Mouse (Mus musculus): ENCODE data around the gene Tmcc1.

Tmcc1 gene

DNA sequence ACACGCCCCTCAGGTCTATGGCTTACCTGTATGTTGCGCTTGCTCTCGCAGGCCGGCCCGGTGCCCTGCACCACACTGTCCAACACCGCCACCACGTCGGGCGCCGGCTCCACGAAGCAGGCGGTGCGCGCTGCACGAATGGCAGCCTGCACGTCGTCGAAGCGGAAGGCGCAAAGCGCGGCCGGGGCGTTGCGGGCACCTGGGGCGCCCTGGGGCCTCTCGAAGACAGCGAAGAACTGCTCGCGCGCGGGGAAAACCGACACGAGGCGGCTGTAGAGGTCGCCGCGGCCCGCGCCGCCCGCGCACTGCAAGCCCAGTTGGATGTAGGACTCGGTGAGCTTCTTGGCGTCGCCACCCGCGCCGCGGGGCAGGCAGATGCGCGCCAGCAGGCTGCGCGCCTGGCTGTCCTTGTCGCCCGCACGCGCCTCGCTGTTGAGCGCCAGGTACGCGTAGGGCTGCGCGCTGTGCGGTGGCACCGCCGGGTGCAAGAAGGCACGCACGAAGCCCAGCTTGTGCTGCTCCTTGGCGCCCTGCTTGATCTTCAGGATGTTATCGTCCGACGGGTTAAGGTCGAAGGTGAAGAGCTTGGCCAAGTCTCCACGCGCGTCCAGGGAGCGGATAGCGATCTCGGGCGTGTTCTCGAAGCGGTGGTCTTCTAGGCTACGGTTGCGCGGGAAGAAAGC lies 199.7 kb downstream of the Tmcc1 start:
- no peak for DNase-seq (ENCODE audit: low spot score in 2 of 2)

DNA sequence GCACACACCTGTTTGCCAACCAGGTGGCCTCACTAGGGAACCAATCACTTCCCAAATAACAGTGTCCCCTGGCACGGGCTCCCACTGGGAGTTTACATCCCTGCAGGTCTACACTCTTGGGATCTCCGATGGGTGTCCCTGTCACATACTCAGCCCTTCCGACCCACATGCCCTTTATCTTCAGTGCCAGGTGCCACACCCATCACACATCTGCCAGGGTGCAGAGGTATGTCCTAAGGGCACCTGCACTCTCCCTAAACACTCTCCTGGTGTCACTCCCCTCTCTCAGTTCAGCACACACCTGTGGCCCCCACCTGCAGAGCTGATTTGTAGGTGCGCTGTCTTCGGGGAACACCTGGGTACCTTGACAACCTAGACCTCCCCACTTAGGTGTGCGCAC lies 200.3 kb downstream of the Tmcc1 start:
- no peak for DNase-seq (ENCODE audit: low spot score in 2 of 2)

DNA sequence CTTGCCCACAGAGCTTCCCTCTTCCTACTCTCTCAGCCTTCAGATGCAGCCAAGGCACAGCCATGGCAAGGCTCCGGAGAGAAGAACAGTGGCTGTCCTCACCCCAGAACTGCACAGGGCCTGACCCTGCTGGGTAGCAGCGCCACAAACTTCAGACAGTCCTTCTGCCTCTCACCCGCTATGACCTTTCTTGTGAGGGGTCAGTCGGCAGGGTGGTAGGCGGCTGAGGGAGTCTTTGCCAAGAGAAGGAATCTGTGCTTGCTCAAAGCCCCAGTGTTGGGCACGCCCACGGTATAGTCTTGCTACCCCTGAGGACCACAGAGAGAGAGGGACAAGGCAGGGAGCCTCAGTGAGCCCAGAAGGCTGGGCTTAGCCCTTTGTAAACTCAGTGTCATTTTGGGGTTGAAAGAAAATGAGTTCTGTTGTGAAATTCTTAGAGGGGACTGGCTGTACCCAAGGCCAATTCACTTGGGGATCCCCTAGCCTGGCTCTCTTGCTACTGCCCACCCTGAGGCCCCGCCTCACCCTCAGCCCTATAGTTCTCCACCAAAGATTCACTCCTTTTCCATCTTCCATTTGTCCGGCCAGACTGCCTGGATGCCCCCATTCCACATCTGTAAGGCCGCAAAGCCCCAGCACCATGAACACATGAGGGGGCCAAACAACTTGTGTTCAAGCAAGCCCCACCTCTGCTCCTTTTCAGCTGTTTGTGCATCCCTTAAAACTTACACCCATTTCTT lies 201.2 kb downstream of the Tmcc1 start:
- DNase-seq (ENCODE audit: low spot score in 2 of 2): no peak

DNA sequence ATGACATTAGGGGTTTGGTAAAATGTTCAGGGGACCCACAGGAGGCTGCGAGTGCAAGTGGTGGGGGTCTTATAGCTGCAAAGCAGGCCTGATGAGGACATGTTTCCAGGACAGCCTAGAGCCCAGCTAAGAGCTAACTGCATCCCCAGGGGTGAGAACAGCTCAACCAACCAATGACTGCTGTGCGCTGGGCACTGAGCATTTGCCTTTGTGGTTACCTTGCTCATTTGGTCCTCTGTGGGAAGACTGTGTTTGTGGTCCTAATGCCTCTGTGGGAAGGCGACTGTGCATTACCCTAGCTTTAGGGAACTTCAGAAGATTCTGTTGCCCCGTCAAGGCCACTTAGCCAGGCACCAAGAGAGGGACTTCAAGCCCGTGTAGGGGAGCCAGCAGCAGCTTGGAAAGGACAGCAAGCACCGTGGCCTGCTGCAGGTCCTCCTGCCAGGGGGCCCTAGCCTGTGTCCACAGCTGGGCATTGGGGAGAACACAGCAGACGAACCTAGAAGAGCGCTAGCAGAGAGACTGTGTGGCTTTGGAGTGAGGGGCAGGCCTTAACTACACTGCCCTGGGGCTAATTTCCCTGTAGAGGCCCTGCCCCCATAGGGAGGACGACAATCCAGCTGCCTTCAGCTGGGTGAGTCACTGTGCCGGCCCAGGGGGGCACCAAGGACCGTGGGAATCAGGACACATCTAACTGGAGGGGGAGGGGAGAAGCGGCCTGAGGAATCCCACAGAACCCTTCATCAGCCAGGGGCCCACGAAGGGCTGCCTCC lies 202.0 kb downstream of the Tmcc1 start:
- DNase-seq (ENCODE audit: low spot score in 2 of 2): no peak

DNA sequence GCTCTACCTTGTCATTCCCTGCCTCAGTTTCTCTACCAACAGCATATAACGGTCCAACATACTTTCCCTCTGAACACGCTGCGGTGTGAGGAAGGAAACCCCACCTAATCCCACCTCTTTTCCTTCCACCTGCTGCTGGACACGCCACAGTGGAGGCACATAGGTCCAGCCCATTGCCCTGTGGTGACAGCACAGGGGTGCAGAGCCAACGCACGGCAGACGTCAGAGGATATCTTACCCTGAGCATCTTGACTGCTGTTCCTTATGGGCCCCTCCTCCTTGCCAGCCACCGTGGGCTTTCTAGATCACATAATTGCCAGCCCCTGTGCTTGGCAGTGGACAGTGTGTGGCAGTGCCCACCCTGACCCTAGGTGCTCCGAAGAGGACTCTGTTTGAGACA lies 202.8 kb downstream of the Tmcc1 start:
- no peak for DNase-seq (ENCODE audit: low spot score in 2 of 2)

DNA sequence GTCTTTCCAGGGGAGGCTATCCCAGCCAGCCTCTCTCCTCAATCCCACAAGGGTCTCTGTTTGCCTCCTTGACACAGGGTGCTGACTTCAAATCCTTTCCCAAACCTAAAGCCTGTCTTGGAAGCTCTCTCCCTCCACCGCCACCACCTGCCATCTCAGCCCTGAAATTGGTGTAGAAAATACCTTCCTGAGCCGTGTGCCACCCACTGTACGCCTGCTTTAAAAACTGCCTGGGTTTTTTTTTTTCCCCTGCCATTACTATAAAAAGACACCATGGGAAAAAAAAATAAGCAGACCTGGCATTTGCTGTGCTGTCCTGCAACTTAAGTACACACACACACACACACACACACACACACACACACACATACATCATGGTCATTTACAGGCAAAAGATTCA lies 203.2 kb downstream of the Tmcc1 start:
- DNase-seq (ENCODE audit: low spot score in 2 of 2): no peak

DNA sequence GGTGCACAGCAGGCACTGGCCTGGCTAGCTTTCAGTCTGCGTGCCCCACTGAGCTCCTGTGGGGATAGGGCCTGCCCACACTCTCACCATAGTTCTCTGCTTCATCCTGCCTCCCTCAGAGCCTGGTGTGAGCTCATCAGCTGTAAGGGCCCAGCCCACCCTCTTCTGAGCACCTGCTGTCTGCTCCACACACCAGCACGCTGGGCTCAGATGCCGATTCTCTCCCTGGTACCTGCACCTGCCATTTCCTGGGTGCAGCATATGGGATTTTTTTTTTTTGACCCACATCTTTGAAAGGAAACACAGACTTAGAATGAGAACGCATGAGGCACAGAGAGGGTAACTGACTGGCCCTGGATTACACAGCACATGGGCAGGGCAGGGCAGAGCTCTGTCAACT lies 203.7 kb downstream of the Tmcc1 start:
- DNase-seq (ENCODE audit: low spot score in 2 of 2): no peak

DNA sequence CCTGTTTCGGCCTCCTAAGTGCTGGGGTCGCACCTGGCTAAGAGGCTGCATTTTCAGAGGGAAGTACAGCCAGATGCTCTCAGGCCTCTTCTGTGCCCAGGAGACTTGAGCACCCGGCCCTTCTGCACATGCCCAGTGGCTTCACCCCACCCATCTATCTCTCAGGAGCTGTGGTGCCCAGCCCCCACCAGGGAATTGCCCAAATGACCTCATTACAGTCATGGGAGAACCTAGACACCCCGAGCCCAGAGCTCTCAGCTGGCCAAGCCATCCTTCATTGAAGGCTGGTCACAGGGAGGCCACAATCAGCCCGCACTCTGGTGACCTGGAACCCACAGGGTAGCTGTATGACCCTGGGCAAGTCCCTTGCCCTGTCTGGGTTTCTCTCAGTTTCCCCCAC lies 204.3 kb downstream of the Tmcc1 start:
- no peak for DNase-seq (ENCODE audit: low spot score in 2 of 2)

DNA sequence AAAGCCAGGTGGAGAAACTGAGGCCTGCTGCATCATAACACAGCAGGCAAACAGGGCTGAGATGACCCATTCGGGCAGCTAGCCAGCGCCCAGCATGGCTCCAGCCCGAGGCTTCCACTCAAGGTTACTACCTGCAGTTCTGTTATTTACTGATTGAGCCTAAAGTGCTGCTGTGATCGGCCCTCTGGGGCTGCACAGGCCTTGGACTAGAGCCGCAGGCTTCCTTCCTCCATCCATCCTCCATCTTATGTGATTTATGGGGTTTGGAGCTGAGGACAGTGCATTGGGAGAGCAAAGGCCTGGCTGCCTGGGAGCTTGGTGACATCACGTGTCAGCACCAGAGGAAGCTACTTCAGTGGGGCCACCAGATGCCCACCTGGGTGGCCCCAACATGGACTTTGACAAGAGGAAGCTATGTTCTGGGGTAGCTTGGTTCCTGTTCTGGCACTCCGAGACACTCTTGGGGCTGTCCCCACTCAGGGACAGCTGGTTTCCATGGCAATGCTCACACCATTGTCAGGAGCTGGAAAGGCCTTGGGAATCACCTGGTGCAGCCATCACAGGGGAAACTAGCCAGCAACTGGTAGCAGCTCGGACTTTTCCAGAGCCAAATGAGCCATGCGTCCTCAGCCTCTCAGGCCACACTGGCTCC lies 206.1 kb downstream of the Tmcc1 start:
- no peak for DNase-seq (ENCODE audit: low spot score in 2 of 2)

DNA sequence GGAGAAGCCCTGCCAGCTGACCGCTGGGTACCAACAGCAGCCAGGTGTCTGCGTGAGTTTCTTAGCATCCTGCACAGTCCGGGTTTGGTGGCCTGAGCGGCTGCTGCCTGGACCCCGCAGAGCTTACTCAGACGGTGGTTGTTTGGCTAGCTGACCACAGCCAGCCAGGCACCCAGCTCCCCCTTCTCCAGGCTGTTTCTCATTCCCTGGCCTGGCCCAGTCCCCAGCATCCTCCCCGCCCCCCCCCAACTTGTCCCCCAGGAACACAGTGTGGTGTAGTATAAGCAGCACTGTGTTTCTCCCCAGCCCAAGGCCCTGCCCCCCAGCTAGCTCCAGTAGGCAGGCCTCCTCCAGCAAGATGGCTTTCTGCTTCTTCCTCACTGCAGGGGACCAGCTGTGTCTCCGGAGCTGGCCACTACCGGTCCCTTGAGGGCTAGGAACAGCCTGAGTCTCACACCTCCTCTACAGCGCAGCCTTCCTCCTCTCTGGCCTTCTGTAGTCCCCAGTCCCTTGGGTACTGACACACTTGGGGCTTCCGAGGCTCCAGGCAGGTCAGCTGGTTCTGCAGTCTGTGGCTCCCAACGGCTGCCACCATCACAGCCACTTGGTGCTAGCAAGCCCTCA lies 206.7 kb downstream of the Tmcc1 start:
- DNase-seq (ENCODE audit: low spot score in 2 of 2): peak; percentile 55 to 69

DNA sequence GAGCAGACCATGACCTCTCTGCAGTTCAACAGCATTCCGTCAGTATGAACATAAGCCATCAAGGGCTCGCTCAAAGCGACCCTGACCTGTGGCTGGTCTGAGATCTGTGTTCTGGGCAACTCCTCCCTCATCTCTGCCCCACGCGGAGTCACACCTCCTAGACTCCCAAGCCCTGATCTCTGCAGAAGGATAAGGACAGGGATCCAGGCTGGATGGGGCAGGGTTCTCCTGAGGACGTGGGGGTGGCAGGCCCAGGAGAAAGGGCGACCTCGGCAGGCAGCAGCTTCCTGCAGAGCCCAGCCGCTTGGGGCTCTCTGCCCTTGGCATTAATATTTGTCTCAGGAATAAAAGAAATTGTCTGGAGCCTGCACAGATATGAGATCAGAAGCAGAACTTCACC lies 207.7 kb downstream of the Tmcc1 start:
- no peak for DNase-seq (ENCODE audit: low spot score in 2 of 2)

DNA sequence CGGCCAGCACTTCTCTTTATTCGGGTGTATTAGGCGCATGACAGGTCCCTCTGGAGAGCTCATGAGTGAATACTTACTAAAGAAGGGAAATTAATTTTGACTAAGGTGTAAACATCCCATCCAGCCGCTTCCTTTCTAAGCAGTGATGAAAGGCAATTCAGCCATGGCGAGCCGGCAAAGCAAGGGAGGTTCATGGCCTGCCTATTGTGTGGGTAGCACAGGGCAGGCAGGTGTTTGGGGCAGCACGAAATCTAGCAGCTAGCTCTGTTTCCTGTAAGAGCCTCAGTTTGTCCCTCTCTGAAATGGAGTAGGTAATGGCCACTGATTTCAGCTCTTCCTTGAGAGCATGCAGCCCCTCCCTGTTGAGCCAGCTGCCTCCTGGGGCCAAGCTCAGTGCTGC lies 208.7 kb downstream of the Tmcc1 start:
- no peak for DNase-seq (ENCODE audit: low spot score in 2 of 2)

DNA sequence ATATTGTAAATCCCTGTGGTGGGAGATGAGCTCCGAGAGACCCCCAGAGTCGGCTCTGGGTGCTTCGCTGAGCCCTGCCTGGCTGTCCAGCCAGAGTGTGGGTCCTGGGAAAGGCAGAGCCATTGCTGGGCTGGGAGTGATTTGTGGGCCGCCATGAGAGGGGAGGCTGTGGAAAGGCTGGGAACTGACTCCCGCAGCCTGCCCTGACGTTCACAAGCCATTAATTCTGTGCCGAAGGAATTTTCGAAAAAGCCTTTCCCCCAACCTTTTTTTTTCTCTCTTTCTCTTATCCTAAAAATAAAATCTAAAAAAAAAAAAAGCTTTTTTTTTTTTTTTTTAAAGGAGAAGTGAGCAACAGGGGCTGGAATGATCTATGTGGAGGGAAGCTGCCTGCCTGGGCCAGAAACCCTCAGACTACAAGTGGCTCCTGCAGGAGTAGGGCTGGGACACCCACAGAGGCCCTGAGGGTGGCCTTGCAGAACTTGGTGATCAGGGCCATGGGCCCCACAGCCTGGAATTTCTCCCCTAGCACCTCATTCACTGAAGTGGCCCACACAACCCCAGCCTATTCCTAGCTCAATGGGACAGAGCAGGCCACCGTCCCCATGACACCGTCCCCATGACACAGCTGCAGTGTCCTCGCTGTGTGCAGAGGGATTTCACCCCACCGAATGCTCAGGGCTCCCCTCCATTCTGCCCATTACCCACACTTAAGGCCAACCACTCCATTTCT lies 209.8 kb downstream of the Tmcc1 start:
- DNase-seq (ENCODE audit: low spot score in 2 of 2): no peak

DNA sequence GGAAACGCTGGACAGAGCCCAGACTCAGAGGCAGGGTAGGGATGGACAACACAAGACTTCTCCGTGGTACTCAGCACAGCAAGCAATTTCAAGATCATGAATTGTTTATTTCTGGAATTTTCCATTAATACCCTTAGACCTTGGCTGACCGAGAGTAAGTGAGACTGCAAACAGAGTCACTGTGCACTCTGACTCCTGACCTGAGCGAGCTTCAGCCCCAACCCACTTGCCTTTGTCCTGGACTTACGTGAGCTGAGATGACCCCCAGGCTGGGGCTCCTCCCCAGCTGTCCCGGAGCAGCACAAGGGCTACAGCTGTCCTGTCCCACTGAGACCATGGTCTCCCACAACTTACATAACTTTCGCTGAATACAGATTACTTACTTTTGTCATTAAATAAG lies 210.4 kb downstream of the Tmcc1 start:
- DNase-seq (ENCODE audit: low spot score in 2 of 2): no peak

DNA sequence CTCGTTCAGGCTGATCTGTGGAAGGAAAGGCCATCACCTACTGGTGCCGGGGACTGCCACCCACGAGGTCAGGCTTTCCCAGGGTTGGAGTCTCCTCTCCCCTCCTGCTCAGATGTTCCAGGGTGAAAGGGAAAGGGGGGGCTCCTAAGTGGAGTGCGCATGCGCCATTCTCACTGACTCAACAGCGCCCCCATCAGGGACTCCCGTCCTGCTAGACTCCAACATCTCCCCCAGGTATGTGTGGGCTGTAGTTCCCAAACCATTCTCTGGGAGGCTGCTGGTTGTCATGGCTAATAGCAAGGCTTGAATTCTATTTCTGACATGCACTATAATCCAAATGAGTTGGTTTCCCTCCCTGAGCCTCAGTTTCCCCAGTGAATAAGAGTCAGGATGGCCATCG lies 214.7 kb downstream of the Tmcc1 start:
- DNase-seq (ENCODE audit: low spot score in 2 of 2): no peak

DNA sequence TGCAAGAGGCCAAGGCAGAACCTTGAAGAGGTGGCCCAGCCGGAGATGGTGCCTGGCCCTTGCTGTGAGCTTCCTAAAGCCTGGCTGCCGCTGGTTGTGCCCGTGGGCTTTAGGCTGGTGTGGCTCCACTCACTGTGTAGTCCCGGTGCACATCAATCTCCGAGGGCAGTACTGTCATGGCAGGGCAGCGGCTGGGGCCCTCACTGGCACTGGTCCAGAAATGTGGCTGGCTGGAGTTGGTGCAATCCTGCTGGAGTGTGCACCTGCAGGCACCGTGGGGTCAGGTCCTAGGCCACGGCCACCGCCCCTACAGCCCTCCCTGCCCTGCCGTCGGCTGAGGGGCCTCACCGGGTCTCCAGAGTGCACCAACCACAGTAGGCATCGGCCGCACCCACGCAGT lies 215.5 kb downstream of the Tmcc1 start:
- DNase-seq (ENCODE audit: low spot score in 2 of 2): no peak

DNA sequence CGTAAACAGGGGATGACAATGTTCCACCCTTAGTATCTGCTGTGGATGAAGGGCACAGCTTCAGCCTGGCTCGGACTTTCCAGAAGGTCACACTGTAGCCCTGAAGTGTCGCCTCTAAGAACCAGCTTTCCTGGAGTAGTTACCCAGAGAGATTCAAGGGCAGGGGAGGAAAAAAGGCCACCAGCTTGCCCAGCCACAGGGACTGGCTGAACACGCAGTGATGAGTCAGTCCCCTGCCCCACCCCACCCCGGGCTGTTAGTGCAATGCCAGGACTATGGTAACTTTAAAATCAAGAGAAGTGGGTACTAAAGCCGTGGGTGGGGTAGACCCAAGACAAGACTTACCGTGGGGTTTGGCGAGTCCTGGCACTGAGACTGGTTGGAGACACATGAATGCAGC lies 217.7 kb downstream of the Tmcc1 start:
- no peak for DNase-seq (ENCODE audit: low spot score in 2 of 2)

DNA sequence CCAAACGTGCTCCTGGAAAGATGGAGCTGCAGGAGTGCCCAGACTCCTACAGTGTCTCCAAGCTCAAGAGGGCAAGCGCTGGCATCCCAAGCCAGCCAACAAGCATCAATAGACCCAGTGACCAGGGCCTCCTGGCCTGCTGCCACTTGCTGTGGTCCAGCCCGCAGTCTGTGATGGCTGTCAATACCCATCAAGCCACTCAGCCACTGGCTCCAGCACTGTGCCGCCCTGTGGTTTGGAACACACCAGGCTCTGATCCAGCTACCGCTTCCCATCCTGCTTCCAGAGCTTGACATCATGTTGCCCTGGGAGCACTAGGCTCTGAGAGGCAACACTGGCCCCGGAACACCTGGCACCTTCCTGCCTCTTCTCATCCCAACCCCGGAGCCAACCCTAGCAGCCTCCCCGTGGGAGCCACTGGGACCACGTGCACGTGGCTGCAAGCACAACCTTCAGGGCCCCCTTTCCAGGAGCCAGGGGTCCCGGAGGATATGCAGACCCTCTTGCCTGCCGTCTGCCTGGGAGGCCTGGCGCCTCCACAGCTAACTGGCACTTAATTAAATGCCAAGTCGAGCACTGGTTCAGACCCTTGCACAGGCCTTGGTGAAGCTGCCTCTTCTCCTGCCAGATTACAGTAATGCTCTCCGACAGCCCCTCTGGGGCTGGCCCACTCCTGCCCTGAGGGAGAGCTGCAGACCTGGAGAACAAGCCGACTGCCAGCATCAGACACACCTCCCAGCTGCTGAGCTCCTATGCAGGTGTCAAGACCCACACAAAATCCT lies 219.2 kb downstream of the Tmcc1 start:
- no peak for DNase-seq (ENCODE audit: low spot score in 2 of 2)

DNA sequence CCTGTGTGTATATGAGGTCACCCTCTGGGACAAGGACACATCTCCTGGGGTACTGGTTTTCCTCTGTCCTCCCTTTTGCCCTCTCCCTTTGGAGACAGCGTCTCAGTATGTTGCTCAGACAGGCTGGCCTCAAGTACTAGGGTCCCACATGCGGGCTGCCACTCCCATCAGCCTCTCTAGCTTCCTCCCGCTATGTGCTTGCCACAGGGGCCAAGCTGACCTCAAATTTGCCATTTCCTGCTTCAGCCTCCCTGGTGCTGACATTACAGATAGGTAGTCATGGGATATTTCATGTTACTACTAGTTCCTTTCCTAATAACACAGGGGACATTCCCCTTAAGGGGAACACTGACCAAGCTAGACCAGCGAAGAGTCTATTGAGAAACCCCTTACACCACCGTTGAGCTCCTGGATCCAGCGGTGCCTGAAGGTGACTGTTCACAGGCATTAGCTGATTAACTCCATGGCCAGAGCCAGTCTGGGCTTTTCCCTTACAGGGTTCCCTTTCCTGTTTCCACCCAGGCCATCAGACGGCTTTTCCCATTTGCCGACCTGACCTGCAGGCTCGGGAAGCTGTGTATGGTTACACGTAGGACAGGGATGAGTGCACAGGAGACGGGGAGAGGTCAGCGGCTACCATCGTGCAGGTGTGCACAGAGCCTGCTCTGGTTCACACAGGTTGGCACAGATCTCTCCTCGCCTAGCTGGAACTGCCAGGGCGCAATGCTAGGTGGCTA lies 220.0 kb downstream of the Tmcc1 start:
- DNase-seq (ENCODE audit: low spot score in 2 of 2): no peak
